Mouse (Mus musculus) intestine, postnatal 0 days (tissue): ENCODE data around the gene Gm20683. TPM values are rescaled to one million over a fixed set of nuclear protein-coding genes. Genes with fewer than 3 reads are reported as not detected.

ENCODE experiments used
- ATAC-seq: fragments of 200-750 bp; cut with Nextera tagmentation; 2 replicates; pipeline ENCODE4 v1.8.0; 2017; ENCODE audit warnings: mild to moderate bottlenecking, moderate TSS enrichment, moderate library complexity
- H3K27ac ChIP-seq: fragments of 300-500 bp; sonication (generic); 2 replicates; pipeline ENCODE4 v1.5.1; 2014; ENCODE audit warnings: mild to moderate bottlenecking, low read depth, low read length, moderate library complexity
- H3K27me3 ChIP-seq: fragments of 300-500 bp; sonication (generic); replicated peaks from 2 replicates; pipeline ENCODE4 v1.6.1; 2014; ENCODE audit warnings: low read length, mixed read lengths; ENCODE audit not compliant: control insufficient read depth, insufficient read depth
- H3K36me3 ChIP-seq: fragments of 300-500 bp; sonication (generic); 2 replicates; pipeline ENCODE4 v1.6.1; 2014; ENCODE audit warnings: mild to moderate bottlenecking, moderate library complexity; ENCODE audit not compliant: control insufficient read depth, insufficient read depth
- H3K4me1 ChIP-seq: fragments of 300-500 bp; sonication (generic); replicated peaks from 2 replicates; pipeline ENCODE4 v1.6.1; 2014; ENCODE audit warnings: antibody characterized with exemption, low read length, mixed read lengths; ENCODE audit not compliant: control insufficient read depth, insufficient read depth
- H3K4me2 ChIP-seq: fragments of 300-500 bp; sonication (generic); replicated peaks from 2 replicates; pipeline ENCODE4 v1.6.1; 2014; ENCODE audit warnings: low read depth, mild to moderate bottlenecking, moderate library complexity
- H3K4me3 ChIP-seq: fragments of 300-500 bp; sonication (generic); 2 replicates; pipeline ENCODE4 v1.5.1; 2014; ENCODE audit warnings: low read depth, low read length
- H3K9ac ChIP-seq: fragments of 300-500 bp; sonication (generic); 2 replicates; pipeline ENCODE4 v1.6.1; 2014; ENCODE audit warnings: mild to moderate bottlenecking, low read depth, low read length
- H3K9me3 ChIP-seq: fragments of 300-500 bp; sonication (generic); 2 replicates; pipeline ENCODE4 v1.6.1; 2016; ENCODE audit warnings: mixed run types; ENCODE audit not compliant: control insufficient read depth
- CTCF ChIP-seq: sonication (generic); IDR thresholded peaks from 2 replicates; pipeline ENCODE4 v1.5.1; 2016; ENCODE audit warnings: low read depth, mild to moderate bottlenecking, control low read depth, antibody characterized with exemption, moderate library complexity
- WGBS: fragments of 180-500 bp; shearing (Covaris S2); extraction: QIAGEN DNeasy Blood & Tissue Kit; methylation state at CpG from one replicate; pipeline ENCODE4 v1.1.7; 2014; 5-methylcytosine and 5-hydroxymethylcytosine counted together
- polyA plus RNA-seq: library from polyadenylated mRNA; unstranded; fragments of >200 nt; fragmentation: Nextera tagmentation; extraction: Ambion mirVana; gene quantifications from 2 replicates; pipeline ENCODE4 v1.2.1, GENCODE M21; 2015

The Gm20683 gene
- polyA plus RNA-seq, 1 experiment from 2014 or later: 0.90 TPM

DNA sequence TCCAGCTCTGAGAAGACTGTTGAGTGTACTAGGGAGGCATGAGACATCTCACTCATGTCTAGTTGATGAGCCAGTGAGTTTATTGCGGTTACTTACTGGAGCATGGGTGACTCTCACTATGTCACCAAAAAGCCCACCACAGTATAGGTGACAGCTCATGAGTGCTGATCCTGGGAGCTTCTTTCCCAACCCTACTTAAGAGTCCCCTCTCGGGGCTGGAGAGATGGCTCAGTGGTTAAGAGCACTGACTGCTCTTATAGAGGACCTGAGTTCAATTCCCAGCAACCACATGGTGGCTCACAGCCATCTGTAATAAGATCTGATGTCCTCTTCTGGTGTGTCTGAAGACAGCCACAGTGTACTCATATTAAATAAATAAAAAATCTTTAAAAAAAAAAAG lies 28.4 kb upstream of the Gm20683 start:
- no peak for ATAC-seq
- no peak overlapping the region for H3K4me2 ChIP-seq
- 88% methylated on average over 2 of the region's 2 CpGs for WGBS
- H3K4me1 ChIP-seq: 0 out of 2 replicates have a peak, but pooled peaks cover 3% of the 10 kb centered on the region
- no peaks in the 10 kb centered on the region for H3K36me3 ChIP-seq
- H3K4me3 ChIP-seq: no peak overlapping the region
- no peak overlapping the region for H3K9ac ChIP-seq
- no peak overlapping the region for H3K27ac ChIP-seq
- H3K27me3 ChIP-seq: no peaks in the 10 kb centered on the region
- TF ChIP-seq CTCF: no peak
- H3K9me3 ChIP-seq: no peaks in the 10 kb centered on the region

DNA sequence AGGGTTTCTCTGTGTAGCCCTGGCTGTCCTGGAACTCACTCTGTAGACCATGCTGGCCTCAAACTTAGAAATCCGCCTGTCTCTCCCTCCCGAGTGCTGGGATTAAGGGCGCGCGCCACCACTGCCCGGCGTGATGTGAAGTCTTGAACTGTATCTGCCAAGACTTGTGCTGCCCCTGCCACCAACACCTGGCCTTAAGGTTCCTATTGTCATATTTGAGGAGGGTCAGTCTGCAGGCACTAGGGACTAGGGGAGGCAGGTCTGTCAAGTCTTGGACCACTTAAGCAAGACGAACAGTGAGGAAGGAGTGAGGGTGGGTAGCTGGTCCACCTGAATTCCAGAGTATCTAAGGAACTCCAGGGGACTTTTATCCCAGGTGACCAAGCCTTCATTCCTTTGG lies 27.9 kb upstream of the Gm20683 start:
- Histone ChIP-seq H3K9ac (no peak overlapping the region), H3K36me3 (no peaks in the 10 kb centered on the region), H3K9me3 (no peaks in the 10 kb centered on the region), H3K4me3 (no peak overlapping the region), H3K27me3 (no peaks in the 10 kb centered on the region), H3K27ac (no peak overlapping the region), H3K4me2 (no peak overlapping the region), H3K4me1 (0 out of 2 replicates have a peak, but pooled peaks cover 4% of the 10 kb centered on the region)
- ATAC-seq: no peak
- WGBS: 84% methylated on average over 8 of the region's 8 CpGs
- TF ChIP-seq CTCF: no peak

DNA sequence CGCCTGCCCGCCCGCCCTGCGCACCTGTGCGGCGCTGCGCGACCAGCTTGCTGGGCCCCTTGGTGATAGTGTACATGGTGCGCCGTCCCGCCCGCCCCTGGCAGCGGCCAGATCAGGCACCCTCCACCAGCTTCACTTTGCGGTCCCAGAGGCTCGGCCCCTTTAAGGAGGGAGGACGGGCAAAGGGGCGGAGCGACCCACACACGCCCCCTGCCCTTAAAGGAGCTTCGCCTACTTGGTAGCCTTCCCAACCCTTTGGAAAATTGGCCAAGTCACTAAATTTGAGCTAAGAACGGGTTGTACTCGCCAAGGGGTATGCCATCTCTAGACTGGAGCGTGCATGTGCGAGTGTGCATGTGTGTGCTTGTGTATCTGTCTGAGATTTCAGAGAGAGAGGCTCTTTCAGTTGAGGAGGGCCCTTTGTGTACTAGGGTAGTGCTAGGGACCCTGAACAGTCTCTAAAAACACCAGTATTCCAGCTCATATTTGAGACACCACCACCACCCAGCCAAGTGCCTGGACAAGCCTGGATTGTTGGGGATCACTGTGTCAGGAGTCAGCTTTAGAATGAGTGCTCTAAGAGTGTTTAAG lies 27.1 kb upstream of the Gm20683 start, which contains the start of gene Mcrip2:
TSS of gene Mcrip2 (minus strand) at position 164 of the 591 bp plus-strand sequence.
- WGBS: under 1% methylated on average over 21 of the region's 24 CpGs
- no peaks in the 10 kb centered on the region for H3K36me3 ChIP-seq
- H3K4me1 ChIP-seq: 0 out of 2 replicates have a peak, but pooled peaks cover 4% of the 10 kb centered on the region
- no peaks in the 10 kb centered on the region for H3K27me3 ChIP-seq
- H3K9me3 ChIP-seq: no peaks in the 10 kb centered on the region
- H3K4me2 ChIP-seq: peak within 1 kb of the TSS; percentile 97
- TF ChIP-seq CTCF: peak; percentile 45; the same call in 1 of the 2 replicates
- ATAC-seq: peak; percentile 60
- H3K4me3 ChIP-seq: peak within 1 kb of the TSS; percentile 70
- peak within 1 kb of the TSS; percentile 81 for H3K27ac ChIP-seq
- H3K9ac ChIP-seq: peak within 1 kb of the TSS; percentile 66

DNA sequence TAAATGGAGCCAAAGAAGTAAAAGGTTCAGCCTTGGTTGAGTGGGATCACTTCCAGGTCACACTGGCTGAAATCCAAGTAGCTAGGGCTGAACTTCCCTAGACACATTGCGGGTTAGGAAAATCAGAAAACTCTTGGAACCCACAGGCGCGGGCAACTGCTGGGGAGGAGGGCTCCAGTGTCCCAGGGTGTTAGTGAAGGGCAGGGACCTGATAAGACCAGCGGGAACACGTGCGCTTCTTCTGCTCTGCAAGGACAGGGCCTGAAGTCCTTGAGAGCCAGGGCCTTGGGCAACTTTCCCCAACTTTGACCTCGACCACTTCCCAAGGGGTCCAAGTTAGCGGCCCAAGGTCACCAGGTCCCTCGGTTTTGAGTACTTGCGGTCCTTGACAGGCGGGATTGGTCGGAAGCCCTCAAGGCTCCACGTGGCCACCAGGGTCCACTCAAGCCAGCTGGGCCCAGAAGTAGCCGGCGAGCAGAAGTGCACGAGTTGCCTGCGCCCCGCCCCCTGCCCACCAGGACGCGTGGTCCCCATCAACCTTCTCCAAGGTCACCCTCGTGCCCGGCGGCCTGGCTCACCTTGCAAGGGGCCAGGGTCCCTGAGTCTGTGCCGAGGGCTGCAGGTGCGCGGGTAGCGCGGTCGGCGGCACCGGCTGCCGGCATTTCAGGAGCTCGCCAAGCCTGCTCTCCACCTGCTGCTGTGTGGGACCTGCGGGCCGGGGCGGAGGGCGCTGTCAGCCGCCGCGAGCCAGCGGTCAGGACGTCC lies 26.5 kb upstream of the Gm20683 start:
- Histone ChIP-seq H3K9ac (peak overlapping the region; percentile 66), H3K27ac (peak overlapping the region; percentile 81), H3K4me1 (0 out of 2 replicates have a peak, but pooled peaks cover 4% of the 10 kb centered on the region), H3K4me2 (peak overlapping the region; percentile 97), H3K36me3 (no peaks in the 10 kb centered on the region), H3K4me3 (peak overlapping the region; percentile 70), H3K9me3 (no peaks in the 10 kb centered on the region), H3K27me3 (no peaks in the 10 kb centered on the region)
- no peak for TF ChIP-seq CTCF
- peak; percentile 32 for ATAC-seq
- WGBS: 1% methylated on average over 40 of the region's 42 CpGs

DNA sequence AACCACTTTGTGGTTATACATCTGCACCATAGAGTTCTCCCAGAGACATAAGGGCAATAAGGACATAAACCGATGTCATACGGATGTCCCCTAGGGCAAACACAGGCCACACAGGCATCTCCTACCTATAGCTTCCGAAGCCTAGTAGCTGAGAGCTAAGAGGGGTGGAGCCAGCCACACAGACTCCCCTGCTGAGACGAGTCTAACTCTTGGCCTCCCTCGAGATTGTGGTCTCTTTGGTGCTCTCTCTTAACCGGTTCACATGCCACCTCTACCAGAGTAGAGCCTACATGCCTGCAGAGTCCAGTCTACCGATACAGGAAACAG lies 25.9 kb upstream of the Gm20683 start:
- peak overlapping the region; percentile 70 for H3K4me3 ChIP-seq
- no peak for TF ChIP-seq CTCF
- no peaks in the 10 kb centered on the region for H3K27me3 ChIP-seq
- peak overlapping the region; percentile 97 for H3K4me2 ChIP-seq
- WGBS: 6% methylated on average over 7 of the region's 7 CpGs
- peak overlapping the region; percentile 66; the same call in 1 of the 2 replicates for H3K9ac ChIP-seq
- ATAC-seq: no peak
- peak overlapping the region; percentile 81 for H3K27ac ChIP-seq
- H3K9me3 ChIP-seq: no peaks in the 10 kb centered on the region
- 0 out of 2 replicates have a peak, but pooled peaks cover 4% of the 10 kb centered on the region for H3K4me1 ChIP-seq
- no peaks in the 10 kb centered on the region for H3K36me3 ChIP-seq

DNA sequence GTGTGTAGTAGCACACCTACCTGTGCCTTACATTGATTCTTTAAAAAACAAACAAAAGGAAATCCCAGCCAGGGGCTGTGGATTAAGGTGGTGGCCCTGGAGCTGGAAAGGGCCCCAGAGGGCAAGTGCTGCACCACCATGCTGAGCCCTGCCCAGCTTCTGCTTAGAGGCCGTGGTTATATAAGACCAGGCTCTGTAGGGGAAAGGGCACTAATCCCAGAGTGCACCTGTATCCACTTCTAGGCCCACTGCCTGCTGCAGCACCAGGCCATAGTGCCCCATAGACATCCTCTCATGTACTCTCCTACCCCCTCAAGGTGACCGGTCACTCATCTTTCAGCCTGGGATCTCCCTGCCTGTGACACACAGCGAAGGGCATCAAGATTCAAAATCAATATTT lies 24.6 kb upstream of the Gm20683 start:
- H3K36me3 ChIP-seq: no peaks in the 10 kb centered on the region
- 68% methylated on average over 3 of the region's 3 CpGs for WGBS
- H3K27me3 ChIP-seq: no peaks in the 10 kb centered on the region
- H3K27ac ChIP-seq: no peak overlapping the region
- H3K4me3 ChIP-seq: no peak overlapping the region
- no peak for ATAC-seq
- H3K4me2 ChIP-seq: no peak overlapping the region
- H3K4me1 ChIP-seq: 0 out of 2 replicates have a peak, but pooled peaks cover 4% of the 10 kb centered on the region
- no peak for TF ChIP-seq CTCF
- no peak overlapping the region for H3K9ac ChIP-seq
- no peaks in the 10 kb centered on the region for H3K9me3 ChIP-seq
